Mouse (Mus musculus) ovary, adult 10 weeks (tissue): ENCODE results near the gene Ntsr2. TPM values are rescaled to one million over a fixed set of nuclear protein-coding genes. Genes with fewer than 3 reads are reported as not detected.

ENCODE experiments used
- polyA plus RNA-seq: library from polyadenylated mRNA; stranded (reverse); fragments of 350-450 nt; fragmentation: Illumina TruSeq; extraction: RNeasy Lipid Tissue Mini Kit (QIAGEN cat#74804); gene quantifications from one replicate; pipeline ENCODE4 v1.2.3, GENCODE M21; 2014

The Ntsr2 gene
- polyA plus RNA-seq, result not detected

DNA sequence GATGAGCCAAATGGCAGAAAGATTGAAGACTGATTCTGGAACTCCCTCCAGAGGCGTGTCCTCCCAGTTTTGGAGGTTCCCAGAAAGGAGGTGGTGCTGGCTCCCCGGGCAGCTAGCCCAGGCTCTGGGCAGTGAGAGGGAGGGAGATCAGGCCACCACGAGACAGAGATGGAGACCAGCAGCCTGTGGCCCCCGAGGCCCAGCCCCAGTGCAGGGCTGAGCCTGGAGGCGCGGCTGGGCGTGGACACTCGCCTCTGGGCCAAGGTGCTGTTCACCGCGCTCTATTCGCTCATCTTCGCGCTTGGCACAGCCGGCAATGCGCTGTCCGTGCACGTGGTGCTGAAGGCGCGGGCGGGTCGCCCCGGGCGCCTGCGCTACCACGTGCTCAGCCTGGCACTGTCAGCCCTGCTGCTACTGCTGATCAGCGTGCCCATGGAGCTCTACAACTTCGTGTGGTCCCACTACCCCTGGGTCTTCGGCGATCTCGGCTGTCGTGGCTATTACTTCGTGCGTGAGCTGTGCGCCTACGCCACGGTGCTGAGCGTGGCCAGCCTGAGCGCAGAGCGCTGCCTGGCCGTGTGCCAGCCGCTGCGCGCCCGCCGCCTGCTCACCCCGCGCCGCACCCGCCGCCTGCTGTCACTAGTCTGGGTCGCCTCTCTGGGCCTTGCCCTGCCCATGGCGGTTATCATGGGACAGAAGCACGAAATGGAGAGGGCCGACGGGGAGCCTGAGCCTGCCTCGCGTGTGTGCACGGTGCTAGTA, at the start of gene Ntsr2:
TSS of gene Ntsr2 (plus strand) at position 51 of the 762 bp plus-strand sequence.

GRCm38 (mm10) chr12:16610936-16611335, 42.2 kb upstream of the Ntsr2 start, which contains the start of gene Lpin1:
Gene Lpin1, minus strand, starts transcription at chr12:16610966.

Other genes with a start within 250 kb of the Ntsr2 start
- 10.5 TPM for gene Lpin1, start 42.4 kb upstream of the Ntsr2 start, polyA plus RNA-seq
- 113 TPM for gene Greb1, start 147.5 kb downstream of the Ntsr2 start, polyA plus RNA-seq
- 59.5 TPM for gene E2f6, start 157.6 kb downstream of the Ntsr2 start, polyA plus RNA-seq
- 215 TPM for gene Rock2, start 241.5 kb downstream of the Ntsr2 start, polyA plus RNA-seq